Mouse (Mus musculus) layer of hippocampus, postnatal 36 days (tissue): ENCODE measurements around the gene Dnajb6. TPM values are rescaled to one million over a fixed set of nuclear protein-coding genes. Genes with fewer than 3 reads are reported as not detected.
"Not testable (repeated sequence)": the region's sequence is repeated elsewhere in the genome, so short reads cannot be mapped to it uniquely, and the experiment has no call there.

Source experiments
- DNase-seq, 2 experiments: peaks; one replicate each; pipeline ENCODE4 v3.0.0; 2022
- total RNA-seq, 2 experiments: library from RNA; stranded (reverse); gene quantifications; 2 replicates each; pipeline ENCODE4 v1.2.3; 2021

The Dnajb6 gene
- total RNA-seq, 2 experiments from 2014 or later: 173 to 183 TPM

DNA sequence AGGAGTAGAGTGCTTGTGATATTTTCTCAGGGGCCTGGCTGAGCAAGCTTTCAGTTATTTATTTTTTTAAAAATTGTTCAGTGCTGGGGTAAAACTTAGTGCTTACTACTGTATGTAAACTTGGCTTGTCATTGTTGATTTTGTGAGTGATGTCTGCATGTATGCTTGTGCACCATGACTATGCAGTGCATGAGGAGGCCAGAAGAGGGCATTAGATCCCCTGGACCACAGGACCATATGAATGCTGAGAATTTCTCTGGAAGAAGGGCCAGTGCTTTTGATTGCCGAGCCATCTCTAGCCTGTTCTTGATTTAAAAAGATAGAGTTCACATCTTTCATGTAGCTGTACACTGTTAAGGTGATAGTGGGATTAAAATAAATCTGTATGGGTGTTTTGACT is 35.4 kb downstream of the Dnajb6 start:
- DNase-seq: no peak

DNA sequence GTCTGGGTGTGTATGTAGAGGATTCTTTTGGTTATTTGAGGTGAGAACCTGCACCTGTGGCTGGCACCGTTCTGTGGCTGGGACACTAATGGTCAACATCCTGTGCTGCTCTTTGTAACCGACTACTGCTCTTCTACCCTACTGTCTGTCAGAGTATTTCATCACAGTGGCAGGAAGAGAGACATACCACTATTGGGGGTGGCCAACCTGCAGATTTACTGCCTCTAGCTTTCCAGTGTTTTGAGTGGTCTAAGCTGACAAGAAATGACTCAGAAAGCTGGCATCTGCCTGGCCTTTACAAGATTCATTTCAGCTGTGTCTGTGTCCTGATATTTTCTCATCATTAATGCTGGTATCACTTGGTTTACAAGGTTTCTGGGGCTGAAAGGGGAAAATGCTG is 36.5 kb downstream of the Dnajb6 start:
- DNase-seq: no peak

DNA sequence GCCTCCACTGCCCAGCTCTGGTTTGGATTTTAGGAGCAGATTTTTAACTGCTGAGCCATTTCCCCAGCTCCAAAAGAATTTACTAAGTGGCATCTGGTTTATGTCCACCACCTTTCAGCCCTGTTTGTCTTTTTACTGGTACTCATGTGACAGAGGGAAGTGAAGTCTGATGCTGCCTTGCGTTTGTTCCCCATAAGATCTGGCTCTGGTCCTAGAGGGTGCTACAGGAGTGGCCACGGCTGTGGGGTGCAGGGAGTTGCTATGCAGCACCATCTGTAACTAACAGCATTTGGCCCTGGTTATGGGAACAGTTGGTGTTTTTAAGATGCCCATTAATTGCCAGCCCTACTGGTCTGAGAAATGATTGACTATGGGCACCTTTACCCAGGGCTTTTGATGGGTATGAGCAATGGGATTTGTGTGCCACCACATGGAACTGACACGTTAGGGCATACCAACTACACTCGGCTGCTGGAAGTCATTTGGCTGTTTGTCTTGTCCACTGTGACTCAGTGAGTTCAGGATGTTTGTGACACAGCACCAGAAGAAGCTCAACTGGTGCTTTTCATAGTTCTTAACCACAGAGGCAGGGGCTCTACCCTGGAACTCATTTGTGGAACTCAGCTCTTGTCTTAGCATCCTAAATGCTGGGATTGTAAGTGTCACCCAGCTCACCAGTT is 37.3 kb downstream of the Dnajb6 start:
- DNase-seq: peak; percentile 30 to 39

DNA sequence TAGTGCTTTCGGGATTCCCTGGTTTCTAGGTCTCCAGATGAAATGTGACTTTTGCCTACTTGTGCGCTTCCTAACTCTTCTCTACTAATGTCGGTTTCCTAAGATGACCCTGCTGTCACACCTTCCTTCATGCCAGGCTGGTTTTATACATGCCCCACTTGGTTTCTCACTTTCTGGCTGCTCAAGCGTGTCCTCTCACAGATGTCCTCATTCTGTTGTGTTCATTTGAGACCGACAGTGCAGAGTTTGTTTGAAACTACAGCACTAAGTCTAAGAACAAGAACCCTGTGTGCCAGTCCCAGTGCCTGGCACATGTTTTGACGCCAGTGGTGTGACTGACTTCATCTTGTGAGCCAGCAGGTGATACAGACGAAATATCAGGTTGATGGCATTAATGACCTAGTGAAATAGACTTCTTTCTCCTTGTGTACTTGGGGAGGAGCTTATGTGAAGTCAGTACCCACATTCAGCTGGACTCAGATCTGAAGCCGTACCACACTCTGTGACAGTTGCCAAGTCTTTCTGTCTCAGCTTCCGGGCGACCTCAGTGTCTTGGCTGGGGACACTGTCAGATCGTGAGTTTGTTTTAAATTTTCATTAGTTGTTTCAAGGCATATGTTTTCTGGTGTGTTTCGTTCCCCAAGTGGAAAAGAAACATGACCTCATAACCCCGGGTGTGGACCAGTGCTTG is 38.1 kb downstream of the Dnajb6 start:
- DNase-seq: no peak

DNA sequence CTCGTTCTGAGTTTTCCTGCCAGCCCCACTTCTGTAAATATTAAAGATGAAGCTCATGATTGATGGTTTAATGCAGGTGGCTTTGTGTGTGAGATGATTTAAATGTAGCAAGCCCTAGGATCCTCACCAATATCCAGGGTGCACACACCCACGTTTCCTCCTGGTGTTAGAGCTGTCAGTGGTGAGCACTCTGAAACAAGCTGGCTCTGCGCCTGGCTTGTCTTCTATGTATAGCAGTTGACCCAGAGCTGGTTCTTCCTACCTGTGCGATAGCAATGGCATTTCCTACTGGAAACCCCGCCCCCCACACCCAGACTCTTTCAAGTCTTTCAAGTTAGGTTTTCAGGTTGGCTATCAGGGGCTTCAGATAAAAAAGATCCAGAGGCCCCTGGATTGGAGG is 39.9 kb downstream of the Dnajb6 start:
- no peak for DNase-seq

DNA sequence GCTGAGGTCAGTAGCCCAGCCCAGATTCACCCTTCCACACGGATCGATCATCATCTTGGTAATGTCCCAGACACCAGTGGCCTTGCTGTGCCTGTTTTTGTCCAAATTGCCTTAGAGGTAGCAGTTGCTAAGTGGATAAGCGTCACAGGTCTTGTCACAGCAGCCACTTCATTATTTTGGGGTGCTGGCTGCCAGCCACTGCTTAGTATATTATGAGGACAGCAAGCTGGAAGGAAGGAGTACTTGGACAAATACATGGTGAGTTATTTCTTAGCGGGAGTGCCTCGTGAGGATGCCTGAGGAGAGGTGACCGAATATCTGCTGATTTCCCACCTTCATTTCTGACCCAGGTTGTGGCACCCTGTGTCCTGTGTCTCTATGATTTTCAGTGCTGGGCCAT is 42.5 kb downstream of the Dnajb6 start:
- no peak for DNase-seq

DNA sequence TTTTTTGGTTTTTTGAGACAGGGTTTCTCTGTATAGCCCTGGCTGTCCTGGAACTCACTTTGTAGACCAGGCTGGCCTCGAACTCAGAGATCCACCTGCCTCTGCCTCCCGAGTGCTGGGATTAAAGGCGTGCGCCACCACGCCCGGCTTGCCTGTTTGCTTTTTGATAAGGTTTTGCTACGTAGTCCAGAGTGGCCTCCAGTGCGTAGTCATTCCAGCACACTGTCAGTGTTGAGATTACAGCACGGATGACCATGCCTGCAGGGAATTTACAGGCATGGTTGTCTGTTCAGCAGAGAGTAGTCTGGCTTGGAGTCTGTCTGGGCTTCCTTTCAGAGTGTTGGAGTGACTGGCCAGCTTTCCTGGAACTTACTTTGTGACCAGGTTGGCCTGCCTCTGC is 44.2 kb downstream of the Dnajb6 start:
- DNase-seq: not testable (repeated sequence)

DNA sequence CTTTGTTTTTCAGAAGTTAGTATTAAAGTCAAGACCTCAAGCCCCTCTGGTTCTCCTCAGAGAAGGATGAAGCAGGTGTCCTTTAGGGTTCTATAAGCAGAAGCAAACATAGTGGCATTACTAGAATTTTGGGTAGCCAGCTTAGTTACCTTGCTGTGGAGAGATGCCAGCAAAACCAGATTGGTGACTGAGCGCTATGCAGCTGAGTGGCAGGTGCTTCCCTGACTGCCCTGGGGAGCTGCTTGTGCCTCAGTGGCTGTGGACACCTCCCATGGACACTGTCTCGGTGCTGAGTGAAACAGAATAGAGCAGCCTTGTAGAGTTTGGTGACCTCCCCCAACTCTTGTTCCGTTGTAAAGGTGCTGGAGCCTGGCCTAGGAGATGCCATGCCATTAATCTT is 46.8 kb downstream of the Dnajb6 start:
- no peak for DNase-seq

DNA sequence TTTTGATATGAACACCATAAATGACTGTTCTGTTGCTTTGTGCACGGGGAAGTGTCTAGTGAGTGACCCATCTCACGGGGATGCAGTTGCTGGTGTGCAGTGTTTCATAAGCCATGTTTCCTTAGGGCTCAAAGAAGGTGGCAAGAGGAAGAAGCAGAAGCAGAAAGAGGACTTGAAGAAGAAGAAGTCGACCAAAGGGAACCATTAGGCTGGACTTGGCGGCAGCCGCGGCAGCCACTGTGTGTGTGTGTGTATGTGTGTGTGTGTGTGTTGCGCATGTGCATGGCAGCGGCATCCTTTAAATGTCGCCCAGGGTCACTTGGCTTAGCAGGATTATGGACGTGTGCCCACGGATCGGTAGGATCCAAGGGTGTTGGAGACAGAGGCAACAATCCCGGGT is 49.4 kb downstream of the Dnajb6 start:
- DNase-seq: not testable (repeated sequence)

DNA sequence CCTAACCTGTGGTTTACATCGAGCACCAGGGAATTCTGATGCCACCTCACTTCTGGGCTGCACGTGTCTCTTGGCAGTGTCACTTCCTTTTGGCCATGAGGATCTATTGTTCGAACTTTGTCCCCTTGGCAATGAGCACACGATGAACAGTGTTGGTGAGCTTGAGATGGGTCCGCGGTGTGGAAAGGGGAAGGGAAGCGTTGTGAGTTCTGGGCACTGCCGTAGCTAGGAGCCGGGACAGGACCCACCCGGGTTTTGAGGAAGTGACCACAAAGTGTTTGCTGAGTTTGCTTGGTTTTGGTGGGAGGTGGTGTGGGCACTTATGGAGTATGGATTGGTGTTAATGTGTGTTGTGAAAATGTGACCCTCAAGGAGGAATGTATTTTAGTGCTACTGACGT is 50.5 kb downstream of the Dnajb6 start:
- not testable (repeated sequence) for DNase-seq

DNA sequence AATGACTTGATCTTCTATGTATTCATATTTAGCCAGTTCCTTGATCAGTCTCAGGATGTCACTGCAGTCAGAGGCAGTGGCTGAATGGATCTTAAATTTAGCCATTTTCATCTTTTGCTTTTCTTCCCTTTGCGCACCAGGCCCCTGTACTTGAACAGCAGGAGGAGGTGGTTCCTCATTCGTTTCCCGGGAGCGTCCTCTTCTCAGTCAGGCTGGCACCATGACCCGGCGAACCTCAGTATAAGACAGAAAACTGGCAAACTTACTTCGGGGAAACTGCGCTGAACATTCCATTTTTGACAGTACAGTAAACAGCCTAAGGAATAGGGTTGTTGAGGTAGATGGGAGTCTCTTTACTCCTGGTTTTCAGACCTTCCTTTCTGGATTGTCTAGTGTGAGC is 59.4 kb downstream of the Dnajb6 start:
- not testable (repeated sequence) for DNase-seq

DNA sequence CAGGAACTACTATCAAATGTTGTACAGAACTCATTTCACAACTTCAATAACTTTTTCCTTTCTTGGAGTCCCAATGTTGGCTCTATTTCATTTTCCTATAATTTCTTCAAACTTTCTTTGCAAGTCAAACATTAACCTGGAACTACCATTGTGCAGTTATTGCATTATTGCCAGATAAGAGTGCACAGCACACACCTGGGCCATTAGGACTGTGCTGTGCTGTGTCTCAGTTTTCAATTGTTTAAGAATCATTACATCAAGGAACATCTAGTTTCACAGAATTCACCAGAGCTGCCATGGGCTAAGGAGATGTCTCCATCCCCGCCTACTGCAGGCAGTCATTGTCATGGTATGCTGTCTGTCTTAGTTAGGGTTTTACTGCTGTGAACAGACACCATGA is 73.5 kb downstream of the Dnajb6 start:
- no peak for DNase-seq

DNA sequence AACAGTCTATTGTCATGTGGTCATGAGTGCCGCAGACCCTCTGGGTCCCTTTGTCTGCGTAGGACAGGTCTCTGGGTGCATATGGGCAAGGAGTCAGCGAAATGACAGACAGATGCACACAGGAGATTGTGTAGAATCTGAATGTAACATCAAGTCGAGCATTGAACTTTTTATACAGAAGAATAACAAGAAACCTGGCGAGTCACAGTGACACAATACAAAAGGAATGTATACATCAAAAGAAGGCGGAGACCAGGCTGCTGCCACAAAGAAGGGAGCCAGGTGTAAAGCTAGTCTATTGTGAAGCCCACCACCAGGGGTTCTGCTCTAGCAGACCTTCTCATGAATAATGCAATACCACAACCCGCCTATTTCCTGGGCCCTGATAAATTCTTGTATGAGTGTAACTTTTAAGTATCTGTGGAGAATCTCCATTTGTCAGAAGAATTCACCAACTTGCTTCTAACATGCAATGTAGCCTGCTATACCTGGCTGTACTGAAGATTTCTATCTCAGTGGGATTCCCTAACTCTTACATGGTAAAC is 76.0 kb downstream of the Dnajb6 start:
- DNase-seq: not testable (repeated sequence)

DNA sequence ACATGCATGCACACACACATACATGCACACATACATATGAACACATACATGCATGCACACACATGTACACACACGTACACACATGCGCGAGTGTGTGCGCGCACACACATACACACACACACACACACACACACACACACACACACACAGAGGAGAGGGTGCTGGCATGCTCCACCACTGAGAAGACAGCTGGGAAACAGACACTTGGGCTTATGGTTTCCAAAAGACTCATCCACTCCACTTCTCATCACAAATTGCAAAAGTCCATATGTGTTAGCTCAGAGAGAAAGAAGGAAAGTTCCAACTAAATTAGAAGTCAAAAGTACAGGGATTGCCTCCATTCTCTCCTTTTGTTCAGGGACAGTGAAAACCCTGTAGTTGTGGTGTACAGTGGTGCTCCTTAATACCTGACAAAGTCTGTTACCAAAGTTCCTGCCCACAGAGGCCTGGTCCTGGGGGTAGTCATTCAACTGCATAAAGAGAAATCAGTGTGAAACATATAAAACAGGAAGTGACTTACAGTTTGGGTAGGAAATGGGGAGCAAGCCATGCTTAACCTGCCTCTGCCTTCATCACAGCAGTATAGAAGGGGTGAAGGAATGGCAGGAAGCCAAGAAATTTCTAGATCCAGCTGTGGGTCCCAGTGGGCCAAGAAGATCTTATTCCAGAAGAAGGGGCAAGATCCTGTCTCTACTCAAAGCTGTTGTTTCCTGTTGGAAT is 81.2 kb downstream of the Dnajb6 start:
- DNase-seq: no peak

DNA sequence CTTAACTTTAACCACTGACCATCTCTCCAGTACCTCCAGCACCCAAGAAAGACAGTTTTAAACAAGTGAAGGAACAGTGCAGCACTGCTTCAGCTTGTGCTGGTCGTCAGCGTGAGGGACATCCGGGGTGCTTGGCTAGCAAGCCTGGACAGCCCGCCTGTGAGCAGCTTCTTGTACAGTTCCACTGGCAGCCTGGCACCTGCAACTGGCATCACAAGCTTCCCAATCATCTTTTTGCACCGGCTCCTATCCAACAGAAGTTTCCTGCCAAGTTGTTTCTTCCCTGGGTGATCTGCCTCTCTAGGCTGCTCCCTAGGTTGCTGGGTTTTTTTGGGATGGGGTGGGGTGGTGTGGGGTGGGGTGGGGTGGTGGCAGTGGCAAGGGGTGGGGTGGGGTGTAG is 81.9 kb downstream of the Dnajb6 start:
- peak in 1 of 2 experiments; percentile 7 for DNase-seq

DNA sequence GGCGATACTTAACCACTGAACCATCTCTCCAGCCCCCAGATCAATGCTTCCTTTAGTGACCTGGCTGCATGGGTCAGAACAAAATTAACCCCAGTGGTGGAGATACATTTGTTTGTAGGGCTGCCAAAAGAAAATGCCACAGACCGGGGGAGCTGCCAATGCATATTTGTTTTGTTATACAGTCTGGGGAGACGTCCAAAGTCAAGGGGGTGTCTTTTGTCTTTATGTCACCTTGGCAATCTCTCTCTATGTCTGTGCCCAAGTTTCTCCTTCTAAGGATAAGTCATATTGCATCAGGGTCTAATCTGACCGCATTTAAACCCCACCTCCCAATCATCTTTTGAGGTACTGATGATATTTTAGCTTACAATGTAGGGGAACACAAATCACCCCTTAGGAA is 82.8 kb downstream of the Dnajb6 start:
- no peak for DNase-seq

DNA sequence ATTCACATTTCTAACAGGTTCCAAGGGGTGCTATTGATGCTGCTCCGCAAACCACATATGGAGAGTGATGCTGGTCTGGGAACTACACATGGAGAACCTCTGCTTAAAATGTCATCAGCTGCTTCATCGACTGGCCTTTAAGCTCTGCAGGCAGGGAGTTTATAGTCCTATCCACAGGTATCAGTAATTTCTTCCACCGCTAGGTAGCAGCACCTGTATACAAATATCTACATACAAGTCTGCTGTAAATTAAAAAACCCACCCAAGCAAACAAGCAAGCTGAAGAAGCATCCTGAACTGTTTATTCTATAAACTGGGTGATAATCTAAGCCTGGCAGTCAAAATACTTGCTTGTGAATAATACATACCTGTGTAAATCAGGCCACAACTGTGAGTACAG is 89.3 kb downstream of the Dnajb6 start:
- no peak for DNase-seq

DNA sequence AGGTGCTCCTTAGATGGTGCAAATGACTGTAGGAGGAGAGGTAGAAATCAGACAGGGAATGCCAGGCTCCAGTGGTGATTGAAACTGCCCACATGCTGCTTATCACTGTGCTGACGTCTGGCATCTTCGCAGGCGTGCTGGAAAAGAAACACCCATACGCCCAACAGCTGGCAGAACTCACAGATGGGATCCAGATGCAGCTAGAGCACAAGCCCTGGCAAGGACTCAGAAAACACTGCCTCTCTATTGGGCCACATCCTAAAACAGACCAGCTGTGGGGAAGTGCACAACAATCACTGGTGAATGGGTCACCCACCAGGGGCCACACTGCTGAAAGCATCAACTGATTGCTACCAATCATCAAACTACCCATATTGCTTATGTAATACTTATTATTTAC is 91.3 kb downstream of the Dnajb6 start:
- no peak for DNase-seq

DNA sequence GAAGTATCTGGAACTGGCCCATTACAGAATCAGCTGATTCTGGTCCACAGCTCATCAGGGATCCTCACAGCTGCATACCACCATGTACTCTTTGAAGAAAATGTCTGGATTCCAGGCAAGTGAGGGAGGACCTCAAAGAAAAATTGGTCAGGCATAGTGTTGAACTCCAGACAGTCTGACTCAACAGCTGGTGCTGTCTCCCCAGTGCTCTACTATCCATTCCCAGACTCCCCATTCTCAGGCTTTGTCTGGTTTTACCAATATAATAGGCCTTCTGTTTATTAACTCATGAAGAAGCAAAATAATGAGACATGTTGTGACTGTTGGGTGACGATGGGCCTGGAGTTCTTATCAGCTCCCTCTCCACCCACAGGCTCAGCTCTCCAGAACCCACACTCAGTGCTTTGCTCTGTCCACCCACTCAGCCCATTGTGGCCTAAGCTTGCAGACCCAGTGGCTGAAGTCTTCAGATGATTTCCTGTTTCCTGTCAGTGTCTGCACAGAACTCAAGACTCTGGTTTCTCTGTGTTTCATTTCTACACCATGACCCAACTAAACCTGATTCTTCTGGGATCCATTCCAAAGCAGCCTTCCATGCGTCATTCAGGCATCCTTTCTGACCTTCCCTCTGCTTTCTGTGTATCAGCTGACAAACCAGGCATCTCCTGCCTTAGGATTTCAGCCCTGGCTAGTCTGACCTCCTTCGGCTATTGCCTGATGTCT is 107.1 kb downstream of the Dnajb6 start:
- DNase-seq: no peak

DNA sequence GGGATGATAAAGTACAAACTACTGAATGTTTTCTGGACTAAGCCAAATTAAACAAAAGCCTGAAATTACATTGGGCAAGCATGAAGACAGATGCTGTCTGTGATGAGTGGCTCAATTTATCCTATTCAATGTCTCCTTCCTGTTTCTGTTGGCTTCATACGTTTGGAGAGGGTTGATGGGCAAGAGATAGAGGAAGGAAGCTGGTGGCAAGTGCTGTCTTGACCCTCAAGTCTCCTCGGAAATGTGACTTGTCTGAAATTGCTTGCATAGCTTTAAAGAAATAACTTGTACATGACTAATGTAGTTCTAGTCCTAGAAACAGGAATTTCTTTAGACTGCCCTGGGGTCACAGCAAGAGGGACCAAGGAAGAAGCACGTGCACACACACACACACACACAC is 109.5 kb downstream of the Dnajb6 start:
- DNase-seq: no peak

DNA sequence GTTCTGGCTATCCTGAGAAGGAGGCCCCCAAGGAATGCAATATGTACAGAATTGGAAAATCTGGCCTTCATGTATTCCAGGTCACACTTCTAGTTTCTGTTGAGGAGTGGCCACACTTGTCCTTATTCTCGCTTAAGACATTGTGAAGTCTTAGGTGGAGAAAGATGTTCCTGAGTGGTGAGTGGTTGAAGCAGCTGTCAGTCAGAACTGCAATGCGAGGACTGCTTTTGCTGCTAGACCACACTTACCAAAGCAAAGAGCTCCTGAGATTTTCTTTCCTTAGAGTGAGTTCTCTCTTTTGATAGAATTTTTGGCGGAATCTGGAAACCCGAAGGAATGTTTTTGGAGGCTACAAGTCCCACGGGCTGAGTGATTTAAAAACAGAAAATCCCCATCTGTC is 112.0 kb downstream of the Dnajb6 start:
- no peak for DNase-seq

DNA sequence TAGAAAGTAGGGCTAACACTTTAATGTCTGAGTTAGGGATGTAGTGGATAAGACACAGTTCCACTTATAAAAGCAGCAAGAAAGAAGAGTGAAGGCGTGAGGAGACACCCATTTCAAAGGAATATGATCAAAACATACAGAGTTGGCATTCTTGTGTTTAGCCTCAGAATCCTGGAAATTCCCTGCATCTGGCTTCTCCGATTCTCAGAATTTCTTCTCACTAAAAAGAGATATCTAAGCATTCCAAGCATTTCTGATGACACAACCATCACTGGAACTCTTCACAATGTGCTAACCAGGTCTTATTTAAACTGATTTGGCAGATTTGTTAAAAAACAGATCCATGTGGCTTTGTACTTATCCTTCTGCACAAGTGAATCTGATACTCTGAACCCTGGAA is 112.6 kb downstream of the Dnajb6 start:
- DNase-seq: no peak

DNA sequence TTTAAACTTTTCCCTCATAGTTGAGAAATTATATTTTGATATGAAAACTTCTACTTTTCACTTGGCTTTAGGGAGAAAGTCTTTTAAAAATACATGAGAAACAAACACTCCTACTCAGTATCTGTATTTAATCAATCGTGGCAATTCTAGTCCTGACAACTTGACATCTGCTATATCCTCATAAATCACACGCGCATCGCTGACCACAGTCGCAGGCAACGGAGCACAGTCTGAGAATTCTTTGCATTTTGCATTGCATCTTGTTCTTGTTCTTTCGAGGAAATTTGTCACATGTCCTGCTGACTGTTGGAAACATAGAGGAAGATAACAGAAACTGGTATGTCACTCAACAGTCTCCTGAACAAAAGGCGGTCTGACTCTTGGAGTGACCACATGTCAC is 116.9 kb downstream of the Dnajb6 start:
- no peak for DNase-seq
